Mouse (Mus musculus) brain, embryonic 14.5 days (tissue): ENCODE data around the gene Fam166b.

Experiments
- CTCF ChIP-seq: fragments of 200-500 bp; IDR thresholded peaks from 2 replicates; pipeline ENCODE4 v1.5.1; 2012; ENCODE audit warnings: inconsistent platforms, mild to moderate bottlenecking, moderate library complexity, borderline replicate concordance; ENCODE audit not compliant: insufficient read depth, insufficient read length; ENCODE audit errors: extremely low read depth
- POLR2A ChIP-seq: fragments of 200-500 bp; IDR thresholded peaks from 2 replicates; pipeline ENCODE4 v1.6.1; 2012; ENCODE audit warnings: mild to moderate bottlenecking, inconsistent platforms, borderline replicate concordance; ENCODE audit not compliant: poor library complexity, insufficient read depth, insufficient read length, severe bottlenecking; ENCODE audit errors: extremely low read depth

GRCm38 (mm10) chr4:43466872-43467271, 37.9 kb upstream of the Fam166b start:
- TF ChIP-seq POLR2A (no peak), CTCF (no peak)
